Mouse (Mus musculus) brain, adult 2 months (tissue): ENCODE measurements around the gene Slc7a15.
"Not testable (repeated sequence)": the region's sequence is repeated elsewhere in the genome, so short reads cannot be mapped to it uniquely, and the experiment has no call there.

Experiments
- DNase-seq: peaks from one replicate; pipeline ENCODE4 v3.0.0; 2011; ENCODE audit warnings: low read depth, low spot score

Slc7a15 gene

GRCm38 (mm10) chr12:8598966-8599365 lies at the start of gene Slc7a15:
Gene Slc7a15 (minus strand): TSS chr12:8599066.
- DNase-seq: not testable (repeated sequence)

GRCm38 (mm10) chr12:8648211-8648610 lies 49.3 kb upstream of the Slc7a15 start:
- DNase-seq: not testable (repeated sequence)

GRCm38 (mm10) chr12:8641425-8641735 lies 42.5 kb upstream of the Slc7a15 start:
- no peak for DNase-seq

- DNase-seq: peak; percentile 98
Observed at GRCm38 (mm10) chr12:8640711-8641424, 42.0 kb upstream of the Slc7a15 start.

GRCm38 (mm10) chr12:8640186-8640585 lies 41.3 kb upstream of the Slc7a15 start:
- not testable (repeated sequence) for DNase-seq

GRCm38 (mm10) chr12:8638411-8639087 lies 39.7 kb upstream of the Slc7a15 start:
- DNase-seq: peak; percentile 89

- no peak for DNase-seq
Observed at GRCm38 (mm10) chr12:8636945-8637344, 38.1 kb upstream of the Slc7a15 start.

GRCm38 (mm10) chr12:8635546-8635945 lies 36.7 kb upstream of the Slc7a15 start:
- no peak for DNase-seq

- DNase-seq: no peak
Observed at GRCm38 (mm10) chr12:8634306-8634705, 35.4 kb upstream of the Slc7a15 start.

- no peak for DNase-seq
Observed at GRCm38 (mm10) chr12:8632737-8633365, 34.0 kb upstream of the Slc7a15 start.

GRCm38 (mm10) chr12:8631691-8632090 lies 32.8 kb upstream of the Slc7a15 start:
- DNase-seq: no peak

- DNase-seq: no peak
Observed at GRCm38 (mm10) chr12:8629537-8629936, 30.7 kb upstream of the Slc7a15 start.

- DNase-seq: no peak
Observed at GRCm38 (mm10) chr12:8620678-8621018, 21.8 kb upstream of the Slc7a15 start.

- DNase-seq: no peak
Observed at GRCm38 (mm10) chr12:8619827-8620677, 21.2 kb upstream of the Slc7a15 start.

- no peak for DNase-seq
Observed at GRCm38 (mm10) chr12:8618271-8618670, 19.4 kb upstream of the Slc7a15 start.

- no peak for DNase-seq
Observed at GRCm38 (mm10) chr12:8609070-8609469, 10.2 kb upstream of the Slc7a15 start.

- DNase-seq: no peak
Observed at GRCm38 (mm10) chr12:8595611-8596010, 3.3 kb downstream of the Slc7a15 start.

- DNase-seq: not testable (repeated sequence)
Observed at GRCm38 (mm10) chr12:8591326-8591725, 7.5 kb downstream of the Slc7a15 start.

- DNase-seq: no peak
Observed at GRCm38 (mm10) chr12:8573405-8573804, 25.5 kb downstream of the Slc7a15 start.

GRCm38 (mm10) chr12:8571903-8572341 lies 26.9 kb downstream of the Slc7a15 start:
- not testable (repeated sequence) for DNase-seq

- DNase-seq: not testable (repeated sequence)
Observed at GRCm38 (mm10) chr12:8571287-8571902, 27.5 kb downstream of the Slc7a15 start.
